Mouse (Mus musculus) liver, embryonic 14.5 days (tissue): ENCODE measurements around the gene Tap1.

Source experiments
- CTCF ChIP-seq: IDR thresholded peaks from 2 replicates; pipeline ENCODE4 v1.5.1; 2016; ENCODE audit warnings: antibody characterized with exemption, low read depth, control low read depth
- EP300 ChIP-seq: IDR thresholded peaks from 2 replicates; pipeline ENCODE4 v1.6.1; 2016; ENCODE audit warnings: antibody characterized with exemption, low read depth

GRCm38 (mm10) chr17:34188986-34189385 is 1.6 kb downstream of the Tap1 start:
- TF ChIP-seq CTCF = no peak
- TF ChIP-seq EP300 = no peak
